Mouse (Mus musculus) forebrain, embryonic 12.5 days (tissue): ENCODE measurements around the gene Ly6g5c. TPM values are rescaled to one million over a fixed set of nuclear protein-coding genes. Genes with fewer than 3 reads are reported as not detected.

Experiments used
- ATAC-seq: fragments of 200-750 bp; cut with Nextera tagmentation; 2 replicates; pipeline ENCODE4 v1.8.0; 2017; ENCODE audit warnings: moderate TSS enrichment; ENCODE audit not compliant: low FRiP score
- H3K27ac ChIP-seq: fragments of 300-500 bp; sonication (generic); 2 replicates; pipeline ENCODE4 v1.5.1; 2016; ENCODE audit warnings: mild to moderate bottlenecking
- H3K27me3 ChIP-seq: fragments of 300-500 bp; sonication (generic); 2 replicates; pipeline ENCODE4 v1.6.1; 2016; ENCODE audit warnings: mild to moderate bottlenecking
- H3K36me3 ChIP-seq: fragments of 300-500 bp; sonication (generic); replicated peaks from 2 replicates; pipeline ENCODE4 v1.6.1; 2016; ENCODE audit warnings: mild to moderate bottlenecking
- H3K4me1 ChIP-seq: fragments of 300-500 bp; sonication (generic); 2 replicates; pipeline ENCODE4 v1.6.1; 2016
- H3K4me2 ChIP-seq: fragments of 300-500 bp; sonication (generic); 2 replicates; pipeline ENCODE4 v1.6.1; 2016; ENCODE audit warnings: mild to moderate bottlenecking, moderate library complexity
- H3K4me3 ChIP-seq: fragments of 300-500 bp; sonication (generic); replicated peaks from 2 replicates; pipeline ENCODE4 v1.5.1; 2016; ENCODE audit warnings: mild to moderate bottlenecking
- H3K9ac ChIP-seq: fragments of 300-500 bp; sonication (generic); 2 replicates; pipeline ENCODE4 v1.6.1; 2016; ENCODE audit warnings: mild to moderate bottlenecking
- H3K9me3 ChIP-seq: fragments of 300-500 bp; sonication (generic); 2 replicates; pipeline ENCODE4 v1.6.1; 2016
- WGBS: fragments of 180-500 bp; shearing (Covaris S2); methylation state at CpG from one replicate; pipeline ENCODE4 v1.1.7; 2016; 5-methylcytosine and 5-hydroxymethylcytosine counted together
- polyA plus RNA-seq: library from polyadenylated mRNA; unstranded; fragments of >200 nt; fragmentation: Nextera tagmentation; extraction: Ambion mirVana; gene quantifications from 2 replicates; pipeline ENCODE4 v1.2.1, GENCODE M21; 2016

The Ly6g5c gene
- polyA plus RNA-seq, 1 experiment from 2014 or later: not detected

- H3K4me3 ChIP-seq: no peak overlapping the region
- H3K9ac ChIP-seq: no peak overlapping the region
- H3K4me2 ChIP-seq: no peak overlapping the region
- peaks cover 99% of the 10 kb centered on the region for H3K36me3 ChIP-seq
- no peaks in the 10 kb centered on the region for H3K4me1 ChIP-seq
- no peak overlapping the region for H3K27ac ChIP-seq
- no peak for ATAC-seq
- H3K27me3 ChIP-seq: no peaks in the 10 kb centered on the region
- no peaks in the 10 kb centered on the region for H3K9me3 ChIP-seq
- 88% methylated on average over 7 of the region's 7 CpGs for WGBS
Measured at GRCm38 (mm10) chr17:35154616-35155015, 46.5 kb downstream of the Ly6g5c start.

- WGBS: 94% methylated on average over 12 of the region's 12 CpGs
- H3K9ac ChIP-seq: no peak overlapping the region
- H3K36me3 ChIP-seq: peaks cover 99% of the 10 kb centered on the region
- no peak overlapping the region for H3K4me2 ChIP-seq
- no peak overlapping the region for H3K27ac ChIP-seq
- H3K4me3 ChIP-seq: no peak overlapping the region
- no peaks in the 10 kb centered on the region for H3K9me3 ChIP-seq
- H3K27me3 ChIP-seq: no peaks in the 10 kb centered on the region
- no peak for ATAC-seq
- no peaks in the 10 kb centered on the region for H3K4me1 ChIP-seq
Measured at GRCm38 (mm10) chr17:35155451-35155850, 47.4 kb downstream of the Ly6g5c start.

- peaks cover 100% of the 10 kb centered on the region for H3K36me3 ChIP-seq
- WGBS: 93% methylated on average over 33 of the region's 33 CpGs
- ATAC-seq: no peak
Measured at GRCm38 (mm10) chr17:35156461-35157200, 48.6 kb downstream of the Ly6g5c start.

GRCm38 (mm10) chr17:35157254-35157653, 49.2 kb downstream of the Ly6g5c start:
- no peak for ATAC-seq
- WGBS: 92% methylated on average over 8 of the region's 8 CpGs
- Histone ChIP-seq H3K27me3 (no peaks in the 10 kb centered on the region), H3K4me3 (no peak overlapping the region), H3K4me1 (peaks cover 8% of the 10 kb centered on the region), H3K27ac (no peak overlapping the region), H3K9me3 (no peaks in the 10 kb centered on the region), H3K36me3 (peaks cover 100% of the 10 kb centered on the region), H3K4me2 (no peak overlapping the region), H3K9ac (no peak overlapping the region)

More at GRCm38 (mm10) chr17:35156461-35157200, 48.6 kb downstream of the Ly6g5c start:
- Histone ChIP-seq H3K9me3 (no peaks in the 10 kb centered on the region), H3K27me3 (no peaks in the 10 kb centered on the region), H3K4me1 (peaks cover 2% of the 10 kb centered on the region; the same call in 1 of the 2 replicates), H3K27ac (no peak overlapping the region), H3K4me2 (no peak overlapping the region), H3K4me3 (no peak overlapping the region), H3K9ac (no peak overlapping the region)

GRCm38 (mm10) chr17:35157661-35158175, 49.6 kb downstream of the Ly6g5c start:
- Histone ChIP-seq H3K4me3 (no peak overlapping the region), H3K36me3 (peaks cover 100% of the 10 kb centered on the region), H3K4me1 (peaks cover 13% of the 10 kb centered on the region), H3K27me3 (no peaks in the 10 kb centered on the region), H3K9me3 (no peaks in the 10 kb centered on the region), H3K9ac (no peak overlapping the region), H3K4me2 (no peak overlapping the region), H3K27ac (no peak overlapping the region)
- 95% methylated on average over 8 of the region's 8 CpGs for WGBS
- no peak for ATAC-seq

- Histone ChIP-seq H3K4me1 (peaks cover 22% of the 10 kb centered on the region), H3K27ac (no peak overlapping the region), H3K9me3 (no peaks in the 10 kb centered on the region), H3K27me3 (no peaks in the 10 kb centered on the region), H3K4me2 (no peak overlapping the region), H3K9ac (no peak overlapping the region), H3K4me3 (no peak overlapping the region), H3K36me3 (peaks cover 88% of the 10 kb centered on the region)
- WGBS: 95% methylated on average over 16 of the region's 16 CpGs
- ATAC-seq: no peak
Measured at GRCm38 (mm10) chr17:35158850-35159593, 50.9 kb downstream of the Ly6g5c start.

GRCm38 (mm10) chr17:35159638-35160037, 51.6 kb downstream of the Ly6g5c start:
- Histone ChIP-seq H3K36me3 (peaks cover 82% of the 10 kb centered on the region), H3K4me1 (peaks cover 22% of the 10 kb centered on the region), H3K9ac (no peak overlapping the region), H3K4me3 (no peak overlapping the region), H3K27ac (no peak overlapping the region), H3K4me2 (no peak overlapping the region), H3K27me3 (no peaks in the 10 kb centered on the region), H3K9me3 (no peaks in the 10 kb centered on the region)
- no peak for ATAC-seq
- 91% methylated on average over 7 of the region's 7 CpGs for WGBS

GRCm38 (mm10) chr17:35161421-35161820, 53.3 kb downstream of the Ly6g5c start:
- 93% methylated on average over 11 of the region's 11 CpGs for WGBS
- 0 out of 2 replicates have a peak overlapping the region, but pooled peaks have one; percentile 99 for H3K4me3 ChIP-seq
- no peak overlapping the region for H3K4me2 ChIP-seq
- H3K27ac ChIP-seq: no peak overlapping the region
- 0 out of 2 replicates have a peak overlapping the region, but pooled peaks have one; percentile 100 for H3K9ac ChIP-seq
- peaks cover 64% of the 10 kb centered on the region for H3K36me3 ChIP-seq
- no peak for ATAC-seq
- H3K27me3 ChIP-seq: no peaks in the 10 kb centered on the region
- H3K4me1 ChIP-seq: peaks cover 29% of the 10 kb centered on the region
- no peaks in the 10 kb centered on the region for H3K9me3 ChIP-seq

Other genes starting within 250 kb of the Ly6g5c start
- gene Cfb, start 245.8 kb upstream of the Ly6g5c start, polyA plus RNA-seq: 2.9 and 3.6 TPM in 2 replicates
- 9.2 and 10.4 TPM in 2 replicates for gene Zbtb12, start 228.8 kb upstream of the Ly6g5c start, polyA plus RNA-seq
- gene Gm20547, start 226.2 kb upstream of the Ly6g5c start, polyA plus RNA-seq: not detected in 2 replicates
- gene C2, start 210.0 kb upstream of the Ly6g5c start, polyA plus RNA-seq: 1.3 and 1.6 TPM in 2 replicates
- 111 and 114 TPM in 2 replicates for gene Ehmt2, start 209.8 kb upstream of the Ly6g5c start, polyA plus RNA-seq
- not detected in 2 replicates for gene Slc44a4, start 193.8 kb upstream of the Ly6g5c start, polyA plus RNA-seq
- gene Neu1, start 177.0 kb upstream of the Ly6g5c start, polyA plus RNA-seq: 16.2 and 16.9 TPM in 2 replicates
- gene Hspa1b, start 149.0 kb upstream of the Ly6g5c start, polyA plus RNA-seq: 0.11 and 0.21 TPM in 2 replicates
- not detected in 2 replicates for gene Gm20481, start 138.4 kb upstream of the Ly6g5c start, polyA plus RNA-seq
- 2.0 and 2.3 TPM in 2 replicates for gene Hspa1a, start 136.1 kb upstream of the Ly6g5c start, polyA plus RNA-seq
- gene Hspa1l, start 135.6 kb upstream of the Ly6g5c start, polyA plus RNA-seq: 1.2 and 1.3 TPM in 2 replicates
- gene Lsm2, start 126.4 kb upstream of the Ly6g5c start, polyA plus RNA-seq: 226 and 238 TPM in 2 replicates
- 158 and 159 TPM in 2 replicates for gene Vars, start 107.3 kb upstream of the Ly6g5c start, polyA plus RNA-seq
- gene Vwa7, start 91.7 kb upstream of the Ly6g5c start, polyA plus RNA-seq: 0.17 and 0.27 TPM in 2 replicates
- gene Sapcd1, start 80.3 kb upstream of the Ly6g5c start, polyA plus RNA-seq: 7.4 and 7.7 TPM in 2 replicates
- 5.3 and 5.6 TPM in 2 replicates for gene Msh5, start 61.5 kb upstream of the Ly6g5c start, polyA plus RNA-seq
- 152 and 155 TPM in 2 replicates for gene Clic1, start 58.3 kb upstream of the Ly6g5c start, polyA plus RNA-seq
- gene Ddah2, start 49.2 kb upstream of the Ly6g5c start, polyA plus RNA-seq: 513 and 534 TPM in 2 replicates
- not detected in 2 replicates for gene Ly6g6c, start 42.9 kb upstream of the Ly6g5c start, polyA plus RNA-seq
- 0.40 and 0.54 TPM in 2 replicates for gene Mpig6b, start 42.1 kb upstream of the Ly6g5c start, polyA plus RNA-seq
- 0.28 and 0.50 TPM in 2 replicates for gene Ly6g6e, start 31.4 kb upstream of the Ly6g5c start, polyA plus RNA-seq
- 0.29 and 1.6 TPM in 2 replicates for gene Ly6g6d, start 30.2 kb upstream of the Ly6g5c start, polyA plus RNA-seq
- 0.17 and 0.18 TPM in 2 replicates for gene Ly6g6f, start 22.7 kb upstream of the Ly6g5c start, polyA plus RNA-seq
- 59.2 and 70.7 TPM in 2 replicates for gene Abhd16a, start 19.0 kb upstream of the Ly6g5c start, polyA plus RNA-seq
- 0.96 and 1.5 TPM in 2 replicates for gene Ly6g5b, start 7.1 kb downstream of the Ly6g5c start, polyA plus RNA-seq
- gene Gpank1, start 13.2 kb downstream of the Ly6g5c start, polyA plus RNA-seq: 27.4 and 28.1 TPM in 2 replicates
- 283 and 284 TPM in 2 replicates for gene Csnk2b, start 13.8 kb downstream of the Ly6g5c start, polyA plus RNA-seq
- 5.3 and 7.2 TPM in 2 replicates for gene D17H6S53E, start 18.1 kb downstream of the Ly6g5c start, polyA plus RNA-seq
- gene Apom, start 23.8 kb downstream of the Ly6g5c start, polyA plus RNA-seq: 0.46 and 0.63 TPM in 2 replicates
- gene Bag6, start 26.9 kb downstream of the Ly6g5c start, polyA plus RNA-seq: 88.9 and 97.8 TPM in 2 replicates
- 221 and 231 TPM in 2 replicates for gene Prrc2a, start 56.6 kb downstream of the Ly6g5c start, polyA plus RNA-seq
- 4.3 and 4.9 TPM in 2 replicates for gene Aif1, start 67.8 kb downstream of the Ly6g5c start, polyA plus RNA-seq
- 4.0 and 4.8 TPM in 2 replicates for gene Lst1, start 80.2 kb downstream of the Ly6g5c start, polyA plus RNA-seq
- not detected in 2 replicates for gene Ltb, start 86.2 kb downstream of the Ly6g5c start, polyA plus RNA-seq
- not detected in 2 replicates for gene Tnf, start 93.7 kb downstream of the Ly6g5c start, polyA plus RNA-seq
- gene Lta, start 97.1 kb downstream of the Ly6g5c start, polyA plus RNA-seq: not detected in 2 replicates
- 0.41 TPM in 2 replicates for gene Gm16181, start 112.6 kb downstream of the Ly6g5c start, polyA plus RNA-seq
- gene Atp6v1g2, start 125.4 kb downstream of the Ly6g5c start, polyA plus RNA-seq: 16.2 and 17.3 TPM in 2 replicates
- 11.0 and 12.9 TPM in 2 replicates for gene Nfkbil1, start 127.5 kb downstream of the Ly6g5c start, polyA plus RNA-seq
- 614 and 623 TPM in 2 replicates for gene Ddx39b, start 133.5 kb downstream of the Ly6g5c start, polyA plus RNA-seq
- gene H2-D1, start 154.5 kb downstream of the Ly6g5c start, polyA plus RNA-seq: 37.2 and 39.2 TPM in 2 replicates
- gene H2-Q1, start 212.1 kb downstream of the Ly6g5c start, polyA plus RNA-seq: not detected in 2 replicates
- gene H2-Q2, start 234.0 kb downstream of the Ly6g5c start, polyA plus RNA-seq: not detected in 2 replicates